Mouse (Mus musculus): ENCODE measurements at regions not wholly inside any gene's neighbourhood (a gene's known extent, or its start where the extent isn't known, plus 50 kb on each side); places are given as distances from the start of the nearest gene placed in this dataset.

DNA sequence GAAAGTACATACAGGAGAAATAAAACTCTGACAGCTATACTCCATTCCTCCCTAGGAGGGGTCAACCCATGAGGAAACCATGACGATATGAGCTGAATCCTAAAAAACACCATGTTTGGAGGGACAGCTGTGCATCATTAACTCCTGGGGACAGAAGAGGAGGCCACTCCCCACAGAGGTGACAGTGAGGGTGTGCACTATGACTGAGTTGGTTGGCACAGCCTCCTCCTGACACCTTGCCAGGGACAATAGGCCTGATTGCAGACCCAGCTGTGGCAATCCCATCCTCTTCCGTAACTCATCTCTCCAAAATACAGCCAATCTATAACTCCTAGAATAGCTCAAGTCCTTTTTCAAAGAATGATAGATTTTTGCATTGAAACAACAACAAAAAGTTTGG is 112.0 kb downstream of the Rbm43 start:
- peak; percentile 30 for DNase-seq

DNA sequence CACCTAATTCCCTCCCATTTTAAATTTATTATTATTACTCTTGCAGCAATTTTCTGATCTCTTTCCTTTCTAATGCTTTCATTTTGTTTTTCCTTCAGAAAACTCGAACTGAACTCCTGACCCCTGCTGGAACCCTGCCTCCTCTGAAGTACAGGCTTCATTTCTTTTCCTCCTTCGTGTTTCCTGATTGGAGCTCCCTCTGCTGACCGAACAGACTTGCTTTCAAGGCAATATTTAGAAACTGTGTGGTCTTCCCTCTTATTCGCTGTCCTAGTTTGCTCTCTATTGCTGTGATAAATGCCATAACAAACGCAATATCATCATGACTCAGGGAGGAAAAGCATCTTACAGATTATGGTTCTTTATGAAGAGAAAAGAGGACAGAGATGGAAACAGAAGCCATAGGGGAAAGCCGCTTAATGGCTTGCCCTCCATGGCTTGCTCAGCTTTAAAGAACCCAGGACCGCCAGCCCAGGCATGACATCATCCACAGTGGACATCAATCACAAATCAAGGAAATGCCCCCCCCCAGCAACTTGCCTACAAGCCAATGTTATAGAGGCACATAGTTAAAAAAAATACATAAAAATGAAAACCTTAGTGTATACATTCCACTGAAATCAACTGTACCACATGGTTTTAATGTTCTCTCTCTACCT is 104.5 kb downstream of the Rbm43 start:
- DNase-seq, result peak; percentile 77

GRCm38 (mm10) chr2:51830965-51831720 is 103.8 kb downstream of the Rbm43 start:
- DNase-seq, result no peak

- no peak for DNase-seq
Measured at GRCm38 (mm10) chr2:51837864-51838263, 97.1 kb downstream of the Rbm43 start.

DNA sequence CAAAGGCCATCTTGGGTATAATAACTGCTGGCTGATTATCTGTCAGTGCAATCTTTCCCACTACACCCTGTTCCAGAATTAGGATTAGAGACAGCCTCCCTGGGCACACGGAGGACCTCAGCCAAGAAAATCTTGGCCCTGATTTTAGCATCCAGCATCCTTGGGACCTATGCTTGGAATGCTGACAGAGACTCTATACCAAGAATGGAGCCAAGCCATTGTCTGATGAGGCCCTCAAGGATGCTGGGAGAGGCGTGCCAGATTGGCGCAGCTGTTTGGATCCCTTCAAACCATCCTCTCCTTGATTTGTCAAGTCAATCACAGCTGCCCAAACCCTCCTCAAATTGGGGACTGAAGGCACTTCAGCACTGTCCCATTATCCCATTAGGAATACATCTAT is 94.2 kb downstream of the Rbm43 start:
- no peak for DNase-seq

DNA sequence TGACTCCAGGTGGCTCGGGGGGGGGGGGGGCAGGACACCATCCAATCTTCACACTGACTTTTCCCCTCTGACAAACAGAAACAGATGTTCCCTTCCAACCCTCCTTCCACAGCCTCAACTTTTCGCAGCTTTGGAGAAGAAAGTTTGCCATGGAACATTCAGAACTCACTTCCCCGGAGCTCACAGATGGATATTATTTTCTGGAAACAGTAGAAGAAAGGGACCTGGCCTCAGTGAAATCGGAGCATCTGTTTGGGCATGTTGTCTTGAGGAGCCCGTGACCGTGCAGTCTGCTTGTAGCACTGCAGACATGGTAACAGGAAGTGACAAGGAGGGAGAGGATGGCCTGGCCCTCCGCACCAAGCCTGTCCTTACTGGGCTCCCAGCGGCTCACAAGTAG is 90.1 kb downstream of the Rbm43 start:
- no peak for DNase-seq

GRCm38 (mm10) chr2:51847556-51847955 is 87.4 kb downstream of the Rbm43 start:
- DNase-seq, result no peak

- DNase-seq, result no peak
Measured at GRCm38 (mm10) chr2:51847964-51848363, 87.0 kb downstream of the Rbm43 start.

DNA sequence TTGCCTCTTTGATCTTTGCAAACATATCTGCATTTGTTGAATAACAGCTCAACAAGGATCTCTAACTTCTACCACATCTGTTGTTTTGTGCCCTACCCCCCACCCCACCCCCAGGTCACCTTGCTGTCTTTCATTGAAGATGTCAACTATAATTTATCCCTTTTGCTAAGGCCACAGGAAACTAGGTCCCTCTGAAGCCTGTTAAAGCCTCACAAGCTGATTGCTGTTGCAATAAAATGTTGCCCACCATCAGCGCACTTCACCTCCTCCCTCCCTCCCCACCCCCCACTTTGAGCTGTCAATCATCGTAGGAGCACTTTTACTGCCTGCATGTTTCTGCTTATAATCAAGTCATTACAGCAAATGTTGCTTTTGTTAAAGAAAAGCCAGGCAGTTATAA is 86.5 kb downstream of the Rbm43 start:
- no peak for DNase-seq

DNA sequence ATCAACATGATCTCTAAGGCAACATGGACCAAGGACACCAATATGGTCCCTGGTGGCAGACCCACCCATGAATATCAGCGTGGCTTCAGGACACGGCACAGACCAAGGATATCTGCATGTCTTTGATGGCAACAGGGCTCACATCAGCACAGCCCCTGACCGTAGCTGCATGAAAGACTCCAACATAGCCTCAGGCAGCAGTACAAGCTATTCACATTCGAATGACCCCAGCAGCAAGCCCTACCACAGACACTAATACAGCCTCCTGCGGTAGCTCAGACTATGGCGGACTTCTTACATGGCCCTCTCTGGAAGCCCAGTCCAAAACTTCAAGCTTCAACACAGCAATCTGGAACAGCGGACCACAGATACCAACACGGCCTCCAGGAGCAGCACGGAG is 84.4 kb downstream of the Rbm43 start:
- no peak for DNase-seq

DNA sequence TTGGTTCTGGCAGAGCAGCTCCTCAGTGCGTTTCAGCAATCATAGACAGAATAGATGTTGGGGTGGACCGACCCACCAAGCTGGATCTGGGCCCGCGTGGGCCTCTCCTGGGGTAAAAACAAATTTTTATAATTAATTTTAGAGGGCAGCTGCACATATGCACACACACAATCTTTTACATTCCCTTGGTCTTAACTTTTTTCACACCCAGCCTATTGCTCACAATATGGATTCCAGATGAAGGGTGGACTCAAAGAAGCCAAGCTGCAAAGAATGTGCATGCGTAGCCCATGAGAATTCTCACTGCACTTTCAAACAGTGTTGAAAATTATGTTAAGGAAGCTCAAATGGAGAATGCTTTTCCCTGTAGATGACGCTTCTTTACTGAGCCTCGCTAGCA is 83.3 kb downstream of the Rbm43 start:
- no peak for DNase-seq

DNA sequence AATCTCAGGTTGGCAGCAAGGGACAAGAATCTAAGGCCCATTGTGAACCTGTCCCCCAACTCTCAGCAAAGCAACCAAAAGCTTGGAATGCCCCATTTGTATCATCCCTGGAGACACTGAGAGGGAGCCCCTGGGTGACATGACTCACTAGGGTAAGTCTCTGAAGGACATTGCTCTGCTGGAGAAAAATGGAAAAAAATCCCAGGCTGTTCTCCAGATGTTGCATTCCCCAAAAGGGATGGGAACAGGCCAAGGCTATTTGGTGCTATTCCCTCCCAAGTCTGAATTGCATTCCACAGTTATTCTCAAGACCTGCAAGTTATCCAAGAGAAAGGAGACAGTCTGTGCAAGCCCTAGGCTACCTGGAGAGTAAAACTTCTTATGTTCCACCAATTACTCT is 77.7 kb downstream of the Rbm43 start:
- no peak for DNase-seq

GRCm38 (mm10) chr2:51866045-51866444 is 68.9 kb downstream of the Rbm43 start:
- DNase-seq, result no peak

DNA sequence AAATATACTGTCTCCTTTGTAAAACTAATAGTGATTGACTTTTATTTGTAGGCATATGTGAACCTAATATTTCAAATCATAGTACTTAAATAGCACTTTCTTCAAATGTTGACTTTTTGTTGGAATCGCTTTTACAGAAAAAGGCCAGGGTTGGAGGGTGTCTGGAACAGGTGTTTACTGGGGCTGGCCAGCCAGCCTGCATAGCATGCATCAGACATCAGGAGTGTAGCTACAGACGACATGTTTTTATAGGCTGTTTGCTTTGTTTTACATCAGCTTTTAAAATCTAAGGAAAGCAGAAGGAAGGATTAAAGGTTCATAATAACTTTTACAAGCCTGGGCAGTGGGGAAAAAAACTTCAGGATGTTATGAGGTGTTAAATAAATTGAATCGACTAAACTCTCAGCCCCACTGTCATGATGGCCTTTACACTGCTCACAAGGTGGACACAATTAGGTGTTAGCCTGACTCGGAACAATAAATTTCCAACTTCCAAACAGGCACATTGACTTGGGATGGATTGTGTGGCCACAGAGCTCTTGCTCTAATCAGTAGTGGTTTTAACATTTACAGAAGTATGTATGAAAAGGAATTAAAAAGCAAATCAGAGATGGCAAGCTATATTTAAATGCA is 66.0 kb downstream of the Rbm43 start:
- DNase-seq, result no peak

- DNase-seq, result no peak
Measured at GRCm38 (mm10) chr2:51871571-51871970, 63.4 kb downstream of the Rbm43 start.

All from adrenal gland, postnatal 10 days (tissue).